Mouse (Mus musculus) liver, postnatal 0 days (tissue): Measurements from ENCODE around the gene Stk32b.

ENCODE experiments used
- CTCF ChIP-seq: sonication (generic); IDR thresholded peaks from 2 replicates; pipeline ENCODE4 v1.5.1; 2016; ENCODE audit warnings: antibody characterized with exemption, low read depth
- EP300 ChIP-seq: IDR thresholded peaks from 2 replicates; pipeline ENCODE4 v1.6.1; 2016; ENCODE audit warnings: antibody characterized with exemption, low read depth, mild to moderate bottlenecking

DNA sequence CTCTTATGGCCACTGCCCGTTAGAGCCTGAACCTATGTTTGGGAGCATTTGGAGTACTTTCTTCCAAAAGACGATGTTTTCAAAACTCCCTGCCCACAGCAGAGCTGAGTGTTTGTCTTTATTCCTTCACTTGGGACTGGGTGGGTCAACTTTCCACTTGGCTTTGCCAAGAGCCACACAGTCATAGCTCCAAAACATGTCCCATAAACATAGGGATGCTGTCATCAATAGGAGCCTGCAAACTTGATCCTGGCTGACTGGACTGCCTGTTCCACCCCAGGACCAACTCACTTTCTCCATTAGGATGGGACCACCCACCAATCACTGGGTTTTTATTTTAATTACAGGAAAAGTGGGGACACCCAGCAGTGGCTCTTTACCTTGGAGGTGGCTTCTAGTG, 13.8 kb upstream of the Stk32b start:
- TF ChIP-seq CTCF (no peak), EP300 (no peak)
